Mouse (Mus musculus) spleen, postnatal 10 days (tissue): ENCODE measurements around the gene Lck.

ENCODE experiments used
- DNase-seq, 2 experiments: peaks; one replicate each; pipeline ENCODE4 v3.0.0; 2021 to 2022; ENCODE audit warnings: low spot score in 2 of 2

Gene Lck

DNA sequence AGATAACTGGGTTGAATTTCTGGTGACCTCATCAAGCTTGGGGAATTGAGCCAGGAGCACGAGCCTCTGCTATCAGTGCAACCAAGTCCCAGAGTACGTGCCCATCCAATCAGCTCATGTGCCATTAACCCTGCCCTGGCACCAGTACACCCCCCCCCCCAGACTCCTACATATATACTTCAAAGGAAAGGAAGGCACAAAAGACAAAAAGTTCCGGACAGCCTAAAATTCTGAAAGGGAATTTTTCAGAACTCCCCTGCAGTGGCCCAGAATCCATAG is 65.3 kb downstream of the Lck start:
- DNase-seq = no peak

DNA sequence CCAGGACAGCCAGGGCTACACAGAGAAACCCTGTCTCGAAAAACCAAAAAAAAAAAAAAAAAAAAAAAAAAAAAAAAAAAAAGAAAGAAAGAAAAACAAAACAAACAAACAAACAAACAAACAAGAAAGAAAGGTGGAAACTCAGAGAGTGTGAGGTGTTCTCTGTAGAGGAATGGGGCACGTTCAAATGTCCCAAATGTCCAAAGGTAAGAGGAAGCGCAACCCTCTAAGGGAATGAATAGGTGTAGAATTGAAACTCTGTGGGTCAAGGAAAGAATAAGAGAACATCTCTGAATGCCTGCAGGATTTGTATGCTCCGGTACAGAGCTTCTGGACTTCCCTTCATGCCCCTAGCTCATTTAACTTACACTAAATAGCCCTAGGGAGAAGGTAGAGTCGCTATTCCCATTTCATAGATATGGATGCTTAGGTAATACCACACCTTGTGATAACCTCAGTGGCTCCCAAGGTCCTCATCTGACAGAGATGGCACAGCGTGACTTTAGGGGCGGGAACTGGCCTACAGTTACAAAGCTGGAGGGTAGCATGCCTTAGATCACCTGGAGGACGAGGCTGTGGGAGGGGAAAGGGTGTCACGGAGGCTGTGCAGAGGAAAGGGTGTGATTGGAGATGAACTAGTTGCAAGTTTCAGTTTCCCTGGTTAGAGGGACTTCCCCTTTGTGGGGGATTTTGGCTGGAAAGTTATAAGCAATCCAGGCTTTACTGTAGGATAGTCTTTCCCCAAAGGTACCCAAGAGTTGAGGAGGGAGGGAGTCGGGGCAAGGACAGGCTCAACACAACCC is 65.8 kb downstream of the Lck start:
- no peak for DNase-seq

DNA sequence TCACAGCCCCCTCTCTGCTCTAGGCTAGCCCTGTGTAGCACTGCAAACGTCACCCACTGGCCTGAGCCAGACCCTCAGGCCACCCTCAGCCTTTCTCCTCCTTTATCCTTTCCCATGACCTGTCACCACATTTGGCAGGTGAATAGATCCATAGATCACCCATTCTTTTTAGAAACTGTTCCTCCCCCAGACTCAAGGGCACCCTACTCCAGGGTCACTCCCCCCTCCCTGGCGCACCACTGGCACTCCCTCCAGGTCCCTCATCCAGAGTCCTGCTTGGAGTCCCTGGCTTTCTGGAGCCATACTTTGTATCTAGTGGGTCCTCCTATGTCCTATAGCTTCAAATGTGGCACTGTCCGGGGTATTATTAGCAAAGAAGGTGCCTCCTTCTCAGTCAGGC is 67.9 kb downstream of the Lck start:
- DNase-seq = no peak

DNA sequence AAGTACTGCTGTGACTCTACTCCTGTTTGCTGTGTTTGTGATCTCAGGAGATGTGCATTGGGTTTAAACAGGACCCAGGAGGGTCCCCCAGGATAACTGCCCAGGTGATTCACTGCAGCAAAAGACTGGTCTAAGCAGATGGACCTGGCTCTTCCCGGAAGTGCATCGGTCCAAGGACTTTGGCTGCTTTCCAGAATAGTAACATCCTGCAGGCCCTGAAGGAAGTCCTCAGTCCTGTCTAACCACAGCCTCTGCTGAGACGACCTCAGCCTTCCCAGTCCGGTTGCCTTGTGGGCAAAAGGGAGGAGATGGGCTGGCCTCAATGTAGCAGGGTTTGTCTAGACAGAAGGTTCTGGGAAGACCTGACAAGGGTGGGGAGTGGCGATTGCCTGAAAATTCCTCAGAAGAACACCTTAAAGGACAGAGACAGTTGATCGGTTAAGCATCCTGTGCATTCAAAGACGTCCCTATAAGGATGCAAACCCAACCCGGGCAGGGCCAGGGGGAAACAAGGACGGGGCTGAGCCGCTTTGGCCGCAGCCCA is 70.5 kb downstream of the Lck start:
- DNase-seq = no peak

DNA sequence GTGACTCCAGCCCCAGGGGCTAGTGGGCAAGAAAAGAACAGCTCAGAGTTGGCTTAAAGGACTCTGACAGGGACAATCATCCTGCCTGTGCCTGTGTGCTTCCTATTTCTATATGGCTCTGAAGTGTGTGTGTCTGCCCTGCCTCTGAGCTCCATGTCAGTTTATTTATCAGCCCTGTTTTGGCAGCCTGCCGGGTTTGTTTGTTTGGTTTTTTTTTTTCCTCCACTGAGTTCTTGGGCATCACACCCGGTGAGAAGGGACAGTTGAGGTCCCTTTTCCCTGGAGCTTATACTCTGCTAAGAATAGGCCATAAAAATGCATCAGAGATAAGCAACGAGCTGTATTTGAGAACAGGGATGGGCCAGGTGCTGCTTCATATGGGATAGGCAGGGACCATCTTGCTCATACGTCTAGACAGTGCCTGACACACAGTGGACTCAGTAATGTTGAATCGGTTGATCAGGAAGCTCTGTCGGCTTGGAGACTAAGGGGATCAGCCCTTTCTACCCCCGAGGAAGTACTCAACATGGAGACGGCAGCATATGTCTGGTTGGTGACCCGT is 71.0 kb downstream of the Lck start:
- no peak for DNase-seq

DNA sequence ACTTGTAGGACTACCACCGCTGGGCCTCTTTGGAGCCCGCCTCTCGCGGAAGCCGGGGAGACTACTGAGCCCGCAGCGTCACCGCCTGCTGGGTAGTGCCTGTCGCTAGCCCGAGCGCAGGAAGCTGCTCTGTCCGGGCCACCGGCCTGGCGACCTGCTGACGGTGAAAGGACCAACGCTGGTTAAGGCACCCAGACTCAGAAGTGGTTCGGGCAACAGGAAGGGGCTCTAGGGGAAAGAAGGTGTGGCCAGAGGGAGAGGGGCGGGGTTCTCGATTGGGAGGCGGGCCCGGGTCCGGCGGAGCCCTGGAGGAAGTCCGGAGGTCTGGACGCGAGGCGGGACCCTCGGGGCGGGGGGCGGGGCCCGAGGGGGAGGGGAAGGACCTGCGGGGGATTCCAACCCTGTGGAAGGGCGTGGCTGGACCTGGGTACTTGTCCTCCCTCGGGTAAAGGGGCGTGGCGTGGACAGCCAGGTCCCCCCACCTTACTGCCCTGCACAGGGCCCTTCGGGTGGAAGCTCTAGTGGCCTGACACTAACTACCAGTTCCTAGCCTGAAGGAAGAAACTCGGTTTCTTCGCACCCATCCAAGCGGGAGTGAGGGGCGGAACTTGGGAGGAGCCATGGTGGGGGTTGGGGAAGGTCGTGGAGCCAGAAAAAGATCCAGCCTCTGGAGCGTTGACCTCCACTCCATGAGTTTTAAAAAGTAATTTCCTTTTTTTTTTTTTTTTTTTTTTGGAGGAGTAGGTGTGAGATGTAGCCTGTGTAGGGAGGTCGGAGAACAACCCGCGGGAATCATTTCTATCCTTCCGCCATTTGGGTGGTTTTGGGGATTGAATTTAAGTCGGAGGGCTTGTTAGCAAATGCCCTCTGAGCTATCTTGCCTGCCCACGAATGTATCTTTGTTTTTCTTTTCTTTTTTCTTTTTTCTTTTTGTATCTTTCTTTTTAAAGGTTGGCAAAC is 72.6 kb downstream of the Lck start:
- DNase-seq = peak; percentile 71 to 84

DNA sequence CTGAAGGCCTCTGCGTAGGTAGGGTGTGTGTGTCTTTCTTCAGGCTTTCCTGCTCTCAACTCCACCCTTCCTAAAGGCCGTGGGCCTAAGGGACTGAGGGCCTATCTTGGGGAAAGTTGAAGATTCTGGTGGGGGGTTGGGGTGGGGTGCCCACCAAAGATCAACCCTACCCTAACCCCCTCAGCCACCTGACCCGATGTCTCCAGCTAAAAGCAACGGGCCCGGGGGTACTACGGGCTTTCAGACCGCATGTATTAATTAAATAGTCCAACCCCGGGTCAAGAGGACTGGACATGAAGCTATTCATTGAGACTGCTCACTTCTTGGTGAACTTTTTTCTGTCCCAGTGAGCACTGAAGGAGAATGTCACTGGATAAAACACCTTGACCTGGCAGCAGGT is 73.4 kb downstream of the Lck start:
- DNase-seq = no peak

DNA sequence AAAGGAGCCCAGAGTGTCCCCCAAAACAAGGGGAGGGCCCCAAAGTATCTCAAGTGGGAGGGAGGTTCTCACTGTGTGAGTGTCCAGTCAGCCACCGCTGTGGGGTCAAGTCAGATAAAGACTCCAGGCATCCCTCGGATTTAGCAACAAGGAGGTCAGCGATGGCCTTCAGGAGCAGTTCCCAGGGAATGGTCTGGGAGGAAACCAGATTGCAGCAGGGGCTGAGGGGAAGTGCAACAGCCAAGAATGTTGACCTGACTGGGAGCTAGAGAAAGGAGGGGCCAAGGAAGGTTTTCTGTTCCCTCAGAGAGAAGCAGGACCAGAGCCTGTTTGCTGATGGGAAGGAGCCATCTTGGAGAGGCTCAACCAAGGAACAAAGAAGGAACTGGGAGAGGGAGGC is 74.5 kb downstream of the Lck start:
- DNase-seq = no peak
